Mouse (Mus musculus) liver, embryonic 14.5 days (tissue): Measurements from ENCODE around the gene Tom1l2.

Experiments used
- CTCF ChIP-seq: IDR thresholded peaks from 2 replicates; pipeline ENCODE4 v1.5.1; 2016; ENCODE audit warnings: antibody characterized with exemption, low read depth, control low read depth
- EP300 ChIP-seq: IDR thresholded peaks from 2 replicates; pipeline ENCODE4 v1.6.1; 2016; ENCODE audit warnings: antibody characterized with exemption, low read depth

DNA sequence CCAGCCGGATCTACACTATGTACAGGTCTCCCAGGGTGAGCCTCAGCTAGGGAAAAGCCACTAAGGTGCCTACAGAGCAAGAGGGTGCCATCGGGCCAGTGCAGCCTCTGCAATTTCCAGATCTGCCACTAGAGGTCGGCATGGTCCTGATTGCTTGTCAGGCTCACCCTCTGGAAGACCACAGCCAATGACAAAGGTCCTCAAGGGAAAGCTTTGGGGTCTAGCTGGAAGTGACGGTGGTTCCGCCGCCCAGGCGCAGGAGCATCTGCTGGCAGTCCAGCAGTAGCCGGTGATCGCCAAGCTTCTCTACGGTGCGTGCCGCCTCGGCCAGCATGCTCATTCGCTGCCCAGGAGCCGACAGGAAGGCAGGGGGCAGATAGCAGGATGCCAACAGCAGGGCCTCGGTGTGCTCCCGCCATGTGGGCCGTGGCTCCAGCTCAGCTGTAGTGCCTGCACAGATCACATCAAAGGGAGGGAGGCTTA lies 153.0 kb downstream of the Tom1l2 start:
- TF ChIP-seq CTCF = peak; percentile 99
- no peak for TF ChIP-seq EP300
